Mouse (Mus musculus) midbrain, embryonic 11.5 days (tissue): ENCODE results near the gene Syne4. TPM values are rescaled to one million over a fixed set of nuclear protein-coding genes. Genes with fewer than 3 reads are reported as not detected.
A peak's percentile ranks its signal among the peaks of the same experiment; 100 is the strongest.

ENCODE experiments used
- ATAC-seq: fragments of 200-750 bp; cut with Nextera tagmentation; 2 replicates; pipeline ENCODE4 v1.8.0; 2017; ENCODE audit warnings: moderate TSS enrichment, moderate library complexity; ENCODE audit not compliant: low FRiP score
- DNase-seq: peaks from one replicate; pipeline ENCODE4 v3.0.0; 2015; ENCODE audit warnings: low spot score; ENCODE audit errors: missing footprints
- H3K27ac ChIP-seq: fragments of 300-500 bp; sonication (generic); 2 replicates; pipeline ENCODE4 v1.5.1; 2014; ENCODE audit warnings: low read depth, low read length
- H3K27me3 ChIP-seq: fragments of 300-500 bp; sonication (generic); 2 replicates; pipeline ENCODE4 v1.6.1; 2014; ENCODE audit warnings: mild to moderate bottlenecking, low read length, moderate library complexity, mixed read lengths; ENCODE audit not compliant: control insufficient read depth, insufficient read depth
- H3K36me3 ChIP-seq: fragments of 300-500 bp; sonication (generic); 2 replicates; pipeline ENCODE4 v1.6.1; 2014; ENCODE audit warnings: mild to moderate bottlenecking, low read length, moderate library complexity, mixed read lengths; ENCODE audit not compliant: control insufficient read depth, insufficient read depth
- H3K4me1 ChIP-seq: fragments of 300-500 bp; sonication (generic); 2 replicates; pipeline ENCODE4 v1.6.1; 2014; ENCODE audit warnings: low read length; ENCODE audit not compliant: control insufficient read depth, insufficient read depth
- H3K4me2 ChIP-seq: fragments of 300-500 bp; sonication (generic); 2 replicates; pipeline ENCODE4 v1.6.1; 2014; ENCODE audit warnings: mild to moderate bottlenecking, moderate library complexity
- H3K4me3 ChIP-seq: fragments of 300-500 bp; sonication (generic); 2 replicates; pipeline ENCODE4 v1.5.1; 2014; ENCODE audit warnings: low read depth, low read length
- H3K9ac ChIP-seq: fragments of 300-500 bp; sonication (generic); 2 replicates; pipeline ENCODE4 v1.6.1; 2014; ENCODE audit warnings: low read length
- H3K9me3 ChIP-seq: fragments of 300-500 bp; sonication (generic); 2 replicates; pipeline ENCODE4 v1.6.1; 2016; ENCODE audit warnings: low read length; ENCODE audit not compliant: control insufficient read depth
- WGBS: fragments of 180-500 bp; shearing (Covaris S2); extraction: QIAGEN DNeasy Blood & Tissue Kit; methylation state at CpG from one replicate; pipeline ENCODE4 v1.1.7; 2014; 5-methylcytosine and 5-hydroxymethylcytosine counted together
- polyA plus RNA-seq: library from polyadenylated mRNA; unstranded; fragments of >200 nt; fragmentation: Nextera tagmentation; extraction: Ambion mirVana; gene quantifications from 2 replicates; pipeline ENCODE4 v1.2.1, GENCODE M21; 2014

The Syne4 gene
- polyA plus RNA-seq, 1 experiment from 2014 or later, result 8.2 TPM

DNA sequence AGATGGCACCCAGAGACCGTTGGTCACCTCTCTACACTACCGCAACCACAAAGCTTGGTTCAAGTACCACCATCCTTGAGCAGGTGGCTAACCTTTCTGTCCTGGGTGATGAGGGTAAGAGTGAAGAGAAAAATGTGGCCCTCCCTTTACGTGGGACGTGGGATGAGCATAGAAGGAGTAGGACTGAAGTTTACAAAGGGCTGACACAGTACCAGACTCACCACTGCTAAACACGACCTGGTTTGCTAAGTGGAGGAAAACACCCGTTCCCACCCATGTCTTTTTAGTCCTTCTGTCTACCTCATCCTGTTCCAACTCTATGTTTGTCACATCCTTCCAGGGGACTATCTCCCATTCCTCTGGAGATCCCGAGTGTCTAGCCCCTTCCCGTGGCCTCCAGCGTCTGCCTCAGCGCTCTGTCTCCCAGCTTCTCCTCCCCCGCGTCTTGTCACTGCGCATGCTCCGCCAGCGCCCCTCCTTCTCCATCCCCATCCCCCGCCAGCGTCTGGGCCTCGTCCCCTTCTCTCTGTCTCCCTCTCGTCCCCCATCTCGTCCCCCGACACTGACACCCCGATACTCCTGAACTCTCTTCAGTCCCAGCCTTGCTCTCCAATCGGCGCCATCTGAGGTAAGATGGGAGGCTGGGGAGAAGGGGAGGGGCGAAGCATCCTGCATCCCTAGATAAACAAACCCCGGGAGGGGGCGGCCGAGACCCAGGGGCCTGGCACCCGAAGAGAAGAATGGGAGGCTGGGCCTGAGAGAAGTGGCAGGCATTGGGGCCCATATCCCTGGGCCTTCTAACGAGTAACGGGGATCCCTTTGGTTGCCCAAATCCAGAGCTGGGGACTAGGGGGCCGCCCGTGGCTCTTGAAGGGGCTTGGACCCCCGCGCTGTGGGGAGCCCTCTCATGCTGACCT is 23.1 kb upstream of the Syne4 start, which contains the start of gene Clip3:
TSS of gene Clip3 (plus strand) at position 514 of the 917 bp plus-strand sequence.
- H3K9me3 ChIP-seq, result no peaks in the 10 kb centered on the region
- peak; percentile 89 for ATAC-seq
- peaks cover 2% of the 10 kb centered on the region; the same call in 1 of the 2 replicates for H3K36me3 ChIP-seq
- WGBS, result 7% methylated on average over 35 of the region's 35 CpGs
- peak within 1 kb of the TSS; percentile 90 for H3K4me2 ChIP-seq
- H3K27me3 ChIP-seq, result no peaks in the 10 kb centered on the region
- DNase-seq, result peak; percentile 98
- H3K4me3 ChIP-seq, result peak within 1 kb of the TSS; percentile 93
- H3K27ac ChIP-seq, result peak within 1 kb of the TSS; percentile 40; the same call in 1 of the 2 replicates
- peaks cover 5% of the 10 kb centered on the region; the same call in 1 of the 2 replicates for H3K4me1 ChIP-seq
- H3K9ac ChIP-seq, result peak within 1 kb of the TSS; percentile 96

DNA sequence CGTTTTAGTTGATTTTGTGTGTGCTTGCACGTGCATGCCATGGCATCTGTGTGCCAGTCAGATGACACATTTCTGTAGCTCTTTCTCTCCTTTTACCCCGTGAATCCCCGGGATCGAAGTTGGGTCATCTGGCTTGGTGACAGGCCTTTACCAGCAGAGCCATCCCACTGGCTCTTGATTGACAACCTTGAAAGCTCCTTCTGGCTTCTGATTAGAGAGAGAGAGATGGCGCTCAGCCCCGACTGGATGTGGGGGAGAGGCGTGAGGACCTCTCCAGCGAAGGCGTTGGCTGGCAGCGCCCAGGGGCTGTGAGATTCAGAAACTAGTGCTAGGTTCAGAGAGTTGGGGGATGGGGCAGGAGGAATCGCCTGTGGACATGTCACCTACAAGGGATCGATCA is 20.8 kb upstream of the Syne4 start:
- DNase-seq, result no peak
- no peak for ATAC-seq
- Histone ChIP-seq H3K9me3 (no peaks in the 10 kb centered on the region), H3K9ac (no peak overlapping the region), H3K36me3 (peaks cover 12% of the 10 kb centered on the region), H3K4me1 (peaks cover 5% of the 10 kb centered on the region; the same call in 1 of the 2 replicates), H3K4me3 (no peak overlapping the region), H3K27me3 (no peaks in the 10 kb centered on the region), H3K4me2 (no peak overlapping the region), H3K27ac (no peak overlapping the region)
- WGBS, result 88% methylated on average over 13 of the region's 13 CpGs

DNA sequence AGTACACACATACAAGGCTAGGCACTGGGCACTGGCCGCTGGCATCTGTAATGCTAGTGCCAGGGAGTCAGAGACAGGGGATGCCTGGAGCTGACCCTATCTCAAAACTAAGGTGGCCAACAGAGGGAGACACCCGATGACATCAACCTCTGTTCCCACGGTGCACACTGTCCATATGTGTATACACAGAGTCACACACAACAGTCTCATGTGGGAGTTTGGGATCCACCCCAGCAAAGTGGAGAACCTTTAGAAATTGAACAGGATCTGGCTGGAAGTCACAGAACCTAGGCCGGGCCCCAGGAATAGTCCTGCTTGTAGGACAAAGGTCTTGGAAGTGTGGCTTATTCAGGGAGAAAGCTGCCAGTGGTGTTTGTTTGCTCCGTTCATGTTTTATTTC is 20.3 kb upstream of the Syne4 start:
- Histone ChIP-seq H3K4me2 (no peak overlapping the region), H3K4me3 (no peak overlapping the region)

DNA sequence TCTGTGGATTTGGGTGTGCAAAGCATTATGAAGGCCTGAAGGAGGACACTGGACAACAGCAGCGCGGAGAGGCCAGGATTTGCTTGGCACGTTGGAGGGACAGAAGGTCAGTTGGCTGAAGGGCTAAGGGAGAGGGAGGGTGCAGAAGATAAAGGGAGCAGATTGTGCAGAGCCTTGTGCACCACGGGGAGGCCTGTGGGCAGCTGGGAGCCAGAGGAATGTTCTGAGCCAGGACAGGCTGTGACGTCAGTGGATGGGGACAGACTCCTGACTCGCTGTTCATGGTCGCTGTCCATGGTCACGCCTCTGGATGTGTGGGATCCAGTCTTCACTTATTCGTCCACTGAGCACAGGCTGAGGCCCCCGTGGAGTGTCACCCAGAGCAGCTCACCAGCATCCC is 19.5 kb upstream of the Syne4 start:
- WGBS, result 78% methylated on average over 10 of the region's 10 CpGs
- H3K4me2 ChIP-seq, result no peak overlapping the region
- ATAC-seq, result no peak
- H3K27me3 ChIP-seq, result no peaks in the 10 kb centered on the region
- H3K36me3 ChIP-seq, result peaks cover 21% of the 10 kb centered on the region
- DNase-seq, result peak; percentile 37
- no peaks in the 10 kb centered on the region for H3K9me3 ChIP-seq
- H3K4me3 ChIP-seq, result no peak overlapping the region
- H3K27ac ChIP-seq, result no peak overlapping the region
- peaks cover 5% of the 10 kb centered on the region; the same call in 1 of the 2 replicates for H3K4me1 ChIP-seq
- H3K9ac ChIP-seq, result no peak overlapping the region

More for the DNA sequence above, 20.3 kb upstream of the Syne4 start:
- WGBS, result 91% methylated on average over 5 of the region's 5 CpGs
- Histone ChIP-seq H3K27me3 (no peaks in the 10 kb centered on the region), H3K9me3 (no peaks in the 10 kb centered on the region), H3K36me3 (peaks cover 17% of the 10 kb centered on the region), H3K27ac (no peak overlapping the region), H3K9ac (no peak overlapping the region), H3K4me1 (peaks cover 5% of the 10 kb centered on the region; the same call in 1 of the 2 replicates)
- DNase-seq, result peak; percentile 49
- no peak for ATAC-seq

DNA sequence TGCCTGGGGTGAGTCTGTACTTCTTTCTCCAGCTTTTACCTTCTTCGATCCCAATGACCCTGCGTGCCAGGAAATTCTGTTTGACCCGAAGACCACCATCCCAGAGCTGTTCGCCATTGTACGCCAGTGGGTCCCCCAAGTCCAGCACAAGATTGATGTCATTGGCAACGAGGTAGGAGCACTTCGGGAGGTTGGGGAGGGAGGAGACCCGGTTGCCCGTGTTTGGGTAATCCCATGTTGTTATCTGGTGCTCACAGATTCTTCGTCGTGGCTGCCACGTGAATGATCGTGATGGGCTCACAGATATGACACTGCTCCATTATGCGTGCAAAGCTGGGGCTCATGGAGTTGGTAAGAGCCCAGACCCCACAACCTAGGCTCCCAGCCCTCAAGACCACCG is 17.8 kb upstream of the Syne4 start:
- peaks cover 25% of the 10 kb centered on the region for H3K36me3 ChIP-seq
- DNase-seq (peak; percentile 17), ATAC-seq (no peak)
- peaks cover 2% of the 10 kb centered on the region; the same call in 1 of the 2 replicates for H3K4me1 ChIP-seq
- 93% methylated on average over 15 of the region's 15 CpGs for WGBS
- H3K27me3 ChIP-seq, result no peaks in the 10 kb centered on the region
- H3K9ac ChIP-seq, result no peak overlapping the region
- H3K27ac ChIP-seq, result no peak overlapping the region
- no peak overlapping the region for H3K4me2 ChIP-seq
- H3K9me3 ChIP-seq, result no peaks in the 10 kb centered on the region
- no peak overlapping the region for H3K4me3 ChIP-seq

DNA sequence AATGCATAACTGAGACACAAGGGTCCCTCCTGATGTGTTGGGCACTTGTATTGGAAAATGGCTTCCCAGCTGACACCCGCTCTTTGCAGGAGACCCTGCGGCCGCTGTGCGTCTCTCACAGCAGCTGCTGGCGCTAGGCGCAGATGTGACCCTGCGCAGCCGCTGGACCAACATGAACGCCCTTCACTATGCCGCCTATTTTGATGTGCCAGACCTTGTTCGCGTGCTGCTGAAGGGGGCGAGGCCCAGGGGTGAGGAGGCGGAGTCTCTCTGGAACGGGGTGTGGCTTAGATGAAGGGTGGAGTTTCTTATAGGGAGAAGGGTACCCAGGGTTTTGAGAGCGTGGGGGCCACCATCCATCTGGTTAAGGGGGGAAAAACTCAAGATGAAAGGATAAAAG is 17.3 kb upstream of the Syne4 start:
- Histone ChIP-seq H3K4me3 (no peak overlapping the region), H3K4me2 (no peak overlapping the region), H3K9ac (no peak overlapping the region), H3K36me3 (peaks cover 27% of the 10 kb centered on the region), H3K4me1 (peaks cover 2% of the 10 kb centered on the region; the same call in 1 of the 2 replicates), H3K27ac (no peak overlapping the region), H3K9me3 (no peaks in the 10 kb centered on the region), H3K27me3 (no peaks in the 10 kb centered on the region)
- DNase-seq (peak; percentile 35), ATAC-seq (no peak)
- 86% methylated on average over 16 of the region's 16 CpGs for WGBS

DNA sequence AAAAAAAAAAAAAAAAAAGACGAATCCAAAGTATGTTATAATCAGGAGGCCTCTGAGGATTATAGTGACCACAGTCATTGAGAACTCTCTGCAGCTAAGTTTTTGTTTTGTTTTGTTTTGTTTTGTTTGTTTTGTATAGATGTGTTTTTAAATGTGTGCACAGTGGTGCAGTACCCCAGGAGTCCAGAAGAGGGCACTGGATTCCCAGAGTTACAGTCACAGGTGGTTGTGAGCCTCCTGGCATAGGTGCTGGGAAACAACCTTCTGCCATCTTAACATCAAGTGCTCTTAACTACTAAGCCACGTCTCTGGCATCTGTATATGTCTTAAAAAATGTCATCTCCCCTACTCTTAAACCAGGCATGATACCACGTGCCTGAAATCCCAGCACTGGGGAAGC is 13.7 kb upstream of the Syne4 start:
- no peaks in the 10 kb centered on the region for H3K27me3 ChIP-seq
- H3K4me1 ChIP-seq, result no peaks in the 10 kb centered on the region
- WGBS, result 51% methylated on average over 3 of the region's 3 CpGs
- H3K4me3 ChIP-seq, result no peak overlapping the region
- no peak overlapping the region for H3K27ac ChIP-seq
- H3K36me3 ChIP-seq, result peaks cover 43% of the 10 kb centered on the region
- no peaks in the 10 kb centered on the region for H3K9me3 ChIP-seq
- DNase-seq, result no peak
- H3K4me2 ChIP-seq, result no peak overlapping the region
- H3K9ac ChIP-seq, result no peak overlapping the region
- no peak for ATAC-seq

DNA sequence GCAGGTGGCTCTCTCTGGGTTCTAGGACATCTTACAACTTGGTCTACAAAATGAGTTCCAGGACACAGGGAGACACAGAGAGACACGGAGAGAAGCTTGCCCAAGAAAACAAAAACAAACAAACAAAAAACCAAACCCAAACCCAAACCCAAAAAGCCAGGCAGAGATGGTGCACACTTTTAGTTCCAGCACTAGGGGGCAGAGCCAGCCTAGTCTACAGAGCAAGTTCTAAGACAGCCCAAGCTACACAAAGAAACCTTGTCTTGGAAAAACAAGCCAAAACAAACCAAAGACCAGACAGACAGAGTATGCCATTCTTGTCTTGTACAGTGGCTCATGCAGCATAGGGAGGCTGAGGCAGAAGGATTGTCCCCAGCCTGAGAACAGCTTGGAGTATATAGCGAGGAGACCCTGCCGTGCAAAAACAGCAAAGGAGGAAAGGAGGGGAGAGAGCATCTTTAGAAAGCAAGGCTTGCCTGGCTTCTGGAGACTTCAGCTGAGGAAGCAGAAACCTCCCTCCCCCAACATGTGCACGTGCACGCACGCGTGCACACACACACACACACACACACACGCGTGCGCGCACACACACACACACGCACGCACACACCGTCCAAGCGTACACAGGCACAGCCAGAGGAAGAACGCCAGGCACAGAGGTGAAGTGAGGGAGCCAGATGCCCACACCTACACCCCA is 8.4 kb upstream of the Syne4 start:
- Histone ChIP-seq H3K9ac (no peak overlapping the region), H3K4me1 (peaks cover 13% of the 10 kb centered on the region), H3K4me2 (no peak overlapping the region), H3K4me3 (no peak overlapping the region), H3K9me3 (no peaks in the 10 kb centered on the region), H3K27me3 (no peaks in the 10 kb centered on the region), H3K27ac (no peak overlapping the region), H3K36me3 (peaks cover 19% of the 10 kb centered on the region)
- no peak for ATAC-seq
- no peak for DNase-seq
- WGBS, result 93% methylated on average over 16 of the region's 16 CpGs
